Mouse (Mus musculus) brain, embryonic 14.5 days (tissue): ENCODE results near the gene Atrx. TPM values are rescaled to one million over a fixed set of nuclear protein-coding genes. Genes with fewer than 3 reads are reported as not detected.
"Not testable (repeated sequence)": the region's sequence is repeated elsewhere in the genome, so short reads cannot be mapped to it uniquely, and the experiment has no call there.

ENCODE experiments used
- DNase-seq: peaks from one replicate; pipeline ENCODE4 v3.0.0-alpha.2; 2011; ENCODE audit warnings: low read depth
- CTCF ChIP-seq: fragments of 200-500 bp; IDR thresholded peaks from 2 replicates; pipeline ENCODE4 v1.5.1; 2012; ENCODE audit warnings: inconsistent platforms, mild to moderate bottlenecking, moderate library complexity, borderline replicate concordance; ENCODE audit not compliant: insufficient read depth, insufficient read length; ENCODE audit errors: extremely low read depth
- POLR2A ChIP-seq: fragments of 200-500 bp; IDR thresholded peaks from 2 replicates; pipeline ENCODE4 v1.6.1; 2012; ENCODE audit warnings: mild to moderate bottlenecking, inconsistent platforms, borderline replicate concordance; ENCODE audit not compliant: poor library complexity, insufficient read depth, insufficient read length, severe bottlenecking; ENCODE audit errors: extremely low read depth
- polyA plus RNA-seq: library from polyadenylated mRNA; depleted of rRNA; stranded (reverse); fragments of >200 nt; gene quantifications from 2 replicates; pipeline ENCODE4 v1.2.3, GENCODE M21; 2012; rRNA removed

Gene Atrx
- 84.4 and 105 TPM in 2 replicates for polyA plus RNA-seq

- TF ChIP-seq POLR2A (peak; percentile 35; the same call in 1 of the 2 replicates), CTCF (no peak)
- DNase-seq = peak; percentile 95
Measured at GRCm38 (mm10) chrX:105928861-105929477, at the start of gene Atrx. TSS of gene Atrx (minus strand) at chrX:105929403.

GRCm38 (mm10) chrX:105957091-105957490 is 27.9 kb upstream of the Atrx start:
- not testable (repeated sequence) for DNase-seq

- DNase-seq = no peak
- TF ChIP-seq CTCF (no peak), POLR2A (no peak)
Measured at GRCm38 (mm10) chrX:105953999-105954398, 24.8 kb upstream of the Atrx start.

DNA sequence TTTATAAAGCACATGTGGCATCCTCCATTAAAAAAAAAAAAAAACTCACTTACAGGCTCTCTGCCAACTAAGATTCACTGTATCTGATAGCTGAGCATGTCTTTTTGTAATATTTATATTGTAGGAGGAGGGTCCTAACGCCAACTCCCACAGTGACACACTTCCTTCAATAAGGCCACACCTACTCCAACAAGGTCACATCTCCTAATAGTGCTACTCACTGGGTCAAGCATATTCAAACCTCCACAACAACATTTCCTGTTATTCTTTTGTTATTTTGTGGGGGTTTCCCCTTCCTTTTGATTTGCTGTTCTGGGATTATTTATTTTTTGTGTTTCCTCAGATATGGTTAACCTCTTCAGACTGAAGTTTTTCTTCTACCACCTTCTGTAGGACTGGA is 17.2 kb upstream of the Atrx start:
- TF ChIP-seq POLR2A = no peak
- no peak for TF ChIP-seq CTCF
- DNase-seq = no peak

DNA sequence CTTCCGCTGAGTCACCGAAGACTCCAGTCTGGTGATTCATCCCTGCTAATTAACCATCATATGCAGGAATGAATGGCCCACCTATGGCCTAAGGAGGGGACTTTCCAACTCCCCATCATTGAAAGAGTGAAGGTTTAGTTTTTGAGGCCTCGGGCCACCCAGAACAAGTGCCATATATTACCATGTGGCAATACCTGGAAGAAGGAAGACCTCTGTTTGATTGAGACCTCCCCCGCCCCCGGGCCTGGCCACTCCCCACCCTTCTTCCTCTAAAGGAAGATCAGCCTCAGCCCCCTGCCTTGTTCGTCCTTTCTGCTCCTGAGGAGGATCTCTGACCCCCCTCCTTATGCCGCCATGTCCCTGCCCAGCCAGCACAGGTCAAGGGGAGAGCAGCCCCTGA is 10.0 kb upstream of the Atrx start:
- no peak for DNase-seq

GRCm38 (mm10) chrX:105937736-105938135 is 8.5 kb upstream of the Atrx start:
- TF ChIP-seq CTCF (no peak), POLR2A (no peak)
- no peak for DNase-seq

More for the DNA sequence above, 10.0 kb upstream of the Atrx start:
- TF ChIP-seq POLR2A = no peak
- TF ChIP-seq CTCF = no peak

DNA sequence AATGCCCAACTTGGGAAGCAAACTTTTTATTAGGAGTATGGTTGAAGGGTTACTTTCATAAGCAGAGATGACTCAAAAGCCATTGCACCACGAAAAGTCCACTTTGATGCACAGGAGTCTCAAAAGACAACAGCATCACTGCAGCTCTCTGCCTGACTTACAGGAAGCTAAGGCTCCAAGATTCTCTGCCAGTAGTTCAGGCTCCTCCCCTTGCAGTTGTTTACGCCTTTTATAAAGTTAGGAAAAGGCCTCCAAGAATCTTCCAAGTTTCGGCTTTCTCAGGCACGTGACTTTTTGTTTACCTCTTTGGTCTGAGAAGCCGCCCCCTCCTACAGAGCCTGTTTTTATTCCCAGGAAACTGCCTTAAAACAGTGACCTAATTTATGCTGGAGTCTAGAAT is 5.1 kb upstream of the Atrx start:
- TF ChIP-seq POLR2A = no peak
- TF ChIP-seq CTCF = no peak
- peak; percentile 2 for DNase-seq

GRCm38 (mm10) chrX:105929478-105930038 is 355 bp upstream of the Atrx start:
- no peak for DNase-seq
- TF ChIP-seq POLR2A = no peak
- TF ChIP-seq CTCF = no peak

GRCm38 (mm10) chrX:105927941-105928860 is 1.0 kb downstream of the Atrx start:
- peak; percentile 56 for DNase-seq
- TF ChIP-seq POLR2A (peak; percentile 49; the same call in 1 of the 2 replicates), CTCF (no peak)

GRCm38 (mm10) chrX:105926121-105926735 is 3.0 kb downstream of the Atrx start:
- TF ChIP-seq POLR2A (no peak), CTCF (no peak)
- DNase-seq = no peak

DNA sequence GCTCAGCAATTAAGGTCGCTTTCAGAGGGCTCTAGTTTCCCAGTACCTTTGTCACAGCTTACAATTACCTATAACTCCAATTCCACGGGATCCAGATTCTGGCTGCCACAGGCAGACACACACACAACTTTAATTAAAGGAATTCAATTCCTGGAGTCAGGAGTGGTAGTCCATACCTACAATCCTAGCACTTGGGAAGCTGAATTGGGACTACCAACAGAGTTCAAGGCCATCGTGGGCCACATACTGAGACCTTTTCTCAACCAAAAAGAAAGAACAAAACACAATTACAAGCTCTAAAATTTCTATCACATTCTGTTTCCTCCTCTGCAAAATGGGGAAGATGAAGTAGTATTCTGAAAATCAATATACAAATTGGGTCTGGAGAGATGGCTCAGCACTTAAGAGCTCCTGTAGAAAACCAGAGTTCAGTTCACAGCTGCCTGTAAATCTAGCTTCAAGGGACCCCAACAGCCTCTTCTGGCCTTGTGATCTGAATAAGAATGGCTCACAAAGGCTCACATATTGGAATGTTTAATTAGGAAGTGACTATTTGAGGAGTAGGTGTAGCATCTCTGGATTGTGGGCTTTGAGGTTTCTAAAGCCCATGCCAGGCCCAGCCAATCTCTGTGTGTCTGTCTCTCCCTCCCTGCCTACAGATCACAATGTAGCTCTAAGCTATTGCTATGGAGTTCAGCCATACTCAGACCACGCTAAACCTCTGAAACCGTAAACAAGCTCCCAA is 4.7 kb downstream of the Atrx start:
- no peak for DNase-seq
- TF ChIP-seq POLR2A (no peak), CTCF (no peak)

DNA sequence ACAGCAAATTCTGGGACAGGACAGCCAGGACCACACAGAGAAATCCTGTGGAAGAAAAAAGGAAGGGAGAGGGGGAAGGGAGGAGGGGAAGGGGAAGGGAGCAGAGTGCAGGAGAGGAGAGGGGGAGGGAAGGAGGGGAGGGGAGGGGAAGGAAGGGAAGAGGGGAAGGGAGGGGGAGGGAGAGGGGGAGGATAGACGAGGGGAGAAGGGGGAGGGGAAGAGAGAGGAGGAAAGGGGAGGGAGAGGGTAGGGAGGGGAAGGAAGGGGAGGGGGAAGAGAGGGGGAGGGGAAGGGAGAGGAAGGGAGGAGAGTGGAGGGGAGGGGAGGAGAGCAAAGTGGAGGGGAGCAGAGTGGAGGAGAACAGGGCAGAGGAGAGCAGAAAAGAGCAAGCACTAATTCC is 5.3 kb downstream of the Atrx start:
- TF ChIP-seq POLR2A = no peak

GRCm38 (mm10) chrX:105922986-105923385 is 6.2 kb downstream of the Atrx start:
- not testable (repeated sequence) for DNase-seq

More for the DNA sequence above, 5.3 kb downstream of the Atrx start:
- no peak for DNase-seq

DNA sequence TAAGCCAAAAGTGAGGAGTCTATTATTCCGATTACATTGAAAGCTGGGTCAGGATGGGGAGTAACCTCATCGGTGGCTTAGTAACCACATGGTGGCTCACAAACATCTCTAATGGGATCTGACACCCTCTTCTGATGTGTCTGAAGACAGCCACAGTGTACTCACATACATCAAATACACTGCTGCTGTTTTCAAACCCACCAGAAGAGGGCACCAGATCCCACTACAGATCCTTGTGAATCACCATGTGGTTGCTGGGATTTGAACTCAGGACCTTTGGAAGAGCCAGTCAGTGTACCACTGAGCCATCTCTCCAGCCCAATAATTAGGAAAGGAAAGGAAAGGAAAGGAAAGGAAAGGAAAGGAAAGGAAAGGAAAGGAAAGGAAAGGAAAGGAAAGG is 7.8 kb downstream of the Atrx start:
- no peak for DNase-seq

More for the DNA sequence above, 7.8 kb downstream of the Atrx start:
- no peak for TF ChIP-seq CTCF
- no peak for TF ChIP-seq POLR2A
